Mouse (Mus musculus): ENCODE measurements at regions not wholly inside any gene's neighbourhood (a gene's known extent, or its start where the extent isn't known, plus 50 kb on each side); places are given as distances from the start of the nearest gene placed in this dataset.

DNA sequence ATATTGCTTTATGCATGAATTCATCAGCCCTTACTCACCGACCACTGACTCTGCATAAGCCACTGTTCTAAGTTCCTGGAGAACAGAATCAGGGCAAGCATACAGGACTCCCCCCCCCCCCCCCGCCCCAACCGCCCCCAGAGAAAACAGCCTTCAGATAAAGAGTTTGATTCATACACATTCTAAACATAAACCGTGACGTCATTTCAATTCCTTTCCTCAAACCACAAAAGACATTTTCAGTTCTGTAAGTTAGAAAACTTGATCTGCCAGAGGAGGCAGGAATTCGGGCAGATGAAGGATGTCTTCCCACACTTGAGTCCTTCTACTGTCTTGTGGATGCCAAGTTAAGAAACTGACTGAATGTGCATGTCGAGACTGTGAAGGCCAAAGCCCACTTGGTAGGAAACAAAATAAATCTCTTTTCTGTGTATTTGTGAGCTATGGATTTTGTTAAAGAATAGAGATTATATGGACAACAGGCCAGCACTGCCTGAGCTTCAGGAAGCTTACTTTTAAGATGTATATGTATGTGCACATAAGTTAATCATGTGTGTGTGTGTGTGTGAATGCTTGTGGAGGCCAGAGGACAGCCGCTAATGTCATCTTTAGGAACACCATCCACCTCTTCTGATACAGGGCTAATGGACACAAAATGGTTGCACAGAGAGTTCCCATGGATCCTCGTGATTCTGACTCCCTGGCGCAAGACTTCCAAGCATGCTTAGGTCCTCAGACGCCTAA is 202.4 kb downstream of the Sox4 start:
- TF ChIP-seq EP300 (IDR thresholded peaks at IDR 0.05) (peak; percentile 27; the same call in 1 of the 2 replicates), CTCF (IDR thresholded peaks at IDR 0.05) (no peak)

Data from lung, postnatal 0 days (tissue).